Mouse (Mus musculus) spleen, postnatal 14 days (tissue): ENCODE measurements around the gene Xylt1.

Source experiments
- DNase-seq, 2 experiments: peaks; one replicate each; pipeline ENCODE4 v3.0.0; 2021 to 2022; ENCODE audit warnings: low spot score in 2 of 2

Gene Xylt1

GRCm38 (mm10) chr7:117516896-117517295 is 136.1 kb downstream of the Xylt1 start:
- DNase-seq, result no peak

- DNase-seq, result no peak
Measured at GRCm38 (mm10) chr7:117521369-117521768, 140.6 kb downstream of the Xylt1 start.

DNA sequence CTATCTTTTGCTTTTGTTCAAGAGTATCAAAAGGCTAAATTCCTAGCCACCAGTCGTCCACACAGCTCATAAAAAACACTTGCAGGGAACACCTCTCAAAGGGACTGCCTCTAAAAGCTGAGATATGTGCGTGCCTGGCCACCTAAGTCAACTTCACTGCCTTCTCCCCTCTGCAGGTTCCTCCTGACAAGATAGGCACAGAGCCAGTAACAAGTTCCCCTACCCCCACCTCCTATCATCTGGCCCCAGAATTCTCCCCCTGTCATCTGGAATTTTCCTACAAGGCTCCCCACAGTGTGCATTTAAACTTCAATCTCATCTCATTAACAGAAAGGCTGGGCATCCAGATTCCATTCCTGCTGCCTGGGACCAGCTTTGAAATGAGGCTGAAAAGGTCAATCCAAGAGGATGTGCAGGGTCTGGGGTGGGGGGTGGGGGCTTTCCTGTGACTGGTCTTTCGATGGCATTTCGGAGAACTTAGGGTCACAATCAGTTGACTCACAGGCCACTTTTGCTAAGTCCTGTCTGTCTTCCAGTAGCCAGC is 141.4 kb downstream of the Xylt1 start:
- no peak for DNase-seq

DNA sequence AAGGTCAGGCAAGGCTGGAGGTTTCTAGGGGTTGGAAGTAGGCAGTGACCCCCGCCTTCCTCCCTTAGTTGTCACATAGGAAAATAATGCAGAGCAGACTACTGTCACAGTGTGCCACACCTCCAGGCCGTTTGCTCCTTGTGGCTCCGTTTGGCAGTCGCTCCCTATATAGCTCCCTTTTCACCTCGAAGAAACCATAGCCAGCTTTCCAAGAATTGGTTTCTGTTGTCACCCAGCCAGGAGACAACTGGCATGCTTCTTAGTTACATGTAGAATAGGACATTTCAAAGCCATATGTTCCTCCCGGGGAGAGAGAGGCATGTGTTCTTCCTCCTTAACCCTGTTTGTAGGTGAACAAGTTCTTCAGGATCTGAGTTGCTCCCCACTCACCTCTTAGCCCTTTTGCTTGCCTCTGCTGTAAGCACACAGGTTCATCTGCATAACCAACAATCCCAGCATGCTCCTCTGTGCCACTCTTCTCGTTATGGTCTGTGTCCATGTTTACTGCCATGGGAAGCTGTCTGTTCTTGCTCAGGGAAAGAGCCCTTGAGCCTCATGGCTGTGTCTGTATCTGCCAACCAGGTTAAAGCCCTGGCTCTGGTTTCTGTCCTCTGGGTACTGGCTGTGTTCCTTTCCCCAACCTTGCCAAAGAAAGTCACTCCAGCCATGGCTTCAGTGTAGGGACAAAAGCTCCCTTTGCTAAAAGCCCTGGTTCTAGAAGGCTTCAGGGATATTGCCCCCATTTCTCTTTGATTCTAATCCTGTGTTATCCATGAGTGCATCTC is 143.8 kb downstream of the Xylt1 start:
- no peak for DNase-seq

DNA sequence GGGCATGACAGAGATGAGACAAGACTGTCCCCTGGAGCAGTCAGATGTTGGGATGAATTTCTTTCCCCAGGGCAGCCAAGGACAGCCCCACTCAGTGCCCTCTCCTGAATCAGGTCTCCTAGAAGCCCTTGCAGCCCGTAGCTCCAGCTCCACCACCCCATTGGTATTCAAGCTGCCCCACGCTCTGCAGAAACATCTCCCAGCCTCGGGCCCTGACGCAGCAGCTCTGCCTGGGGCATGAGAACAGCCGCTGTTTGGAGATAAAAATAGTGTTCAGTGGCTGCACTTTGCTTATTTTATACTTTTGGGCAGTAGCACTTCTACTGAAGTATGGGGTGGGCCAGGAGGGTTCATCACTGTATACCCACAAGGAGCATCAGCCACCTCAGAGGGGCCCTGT is 144.9 kb downstream of the Xylt1 start:
- no peak for DNase-seq

GRCm38 (mm10) chr7:117526570-117526969 is 145.8 kb downstream of the Xylt1 start:
- DNase-seq, result no peak

- no peak for DNase-seq
Measured at GRCm38 (mm10) chr7:117529787-117530655, 149.2 kb downstream of the Xylt1 start.

GRCm38 (mm10) chr7:117532651-117533050 is 151.9 kb downstream of the Xylt1 start:
- DNase-seq, result no peak

DNA sequence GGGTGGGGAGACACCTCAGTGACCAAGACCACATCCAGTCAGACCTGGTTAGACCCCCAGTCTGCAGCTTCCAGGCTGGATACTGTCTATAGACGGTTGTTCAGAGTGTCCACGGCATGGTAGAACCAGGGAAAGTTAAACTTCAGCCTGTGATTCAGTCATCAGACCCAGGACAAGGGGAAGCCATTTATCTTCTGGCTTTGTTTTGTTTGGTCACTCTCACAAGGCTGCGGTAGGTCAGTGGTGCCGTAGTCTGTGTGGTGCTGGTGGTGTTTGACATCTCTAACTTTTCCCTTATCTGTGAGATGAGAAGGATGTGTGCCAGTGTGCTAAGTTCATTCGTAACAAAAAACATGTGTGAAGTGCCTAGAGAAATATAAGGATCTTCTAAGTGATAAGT is 152.4 kb downstream of the Xylt1 start:
- no peak for DNase-seq

- DNase-seq, result no peak
Measured at GRCm38 (mm10) chr7:117539931-117540330, 159.2 kb downstream of the Xylt1 start.

DNA sequence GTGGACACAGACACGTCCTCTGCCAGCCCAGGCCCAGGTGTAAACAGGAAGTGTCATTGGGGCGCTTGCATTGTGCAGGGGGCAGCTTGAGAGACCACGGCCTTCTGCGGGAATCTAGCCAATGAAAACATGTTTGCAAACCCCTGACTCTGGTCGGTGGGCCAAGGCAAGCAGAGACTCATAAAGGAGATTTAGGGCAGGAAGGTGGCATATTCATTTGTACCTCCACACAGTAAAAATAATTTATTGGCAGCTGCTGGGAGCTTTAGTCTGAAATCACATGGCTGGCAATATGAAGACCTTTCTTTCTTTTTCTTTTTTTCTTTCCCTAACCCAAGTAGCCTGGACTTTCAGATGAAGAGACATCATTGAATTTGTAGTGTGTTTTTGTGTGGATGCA is 159.6 kb downstream of the Xylt1 start:
- no peak for DNase-seq

DNA sequence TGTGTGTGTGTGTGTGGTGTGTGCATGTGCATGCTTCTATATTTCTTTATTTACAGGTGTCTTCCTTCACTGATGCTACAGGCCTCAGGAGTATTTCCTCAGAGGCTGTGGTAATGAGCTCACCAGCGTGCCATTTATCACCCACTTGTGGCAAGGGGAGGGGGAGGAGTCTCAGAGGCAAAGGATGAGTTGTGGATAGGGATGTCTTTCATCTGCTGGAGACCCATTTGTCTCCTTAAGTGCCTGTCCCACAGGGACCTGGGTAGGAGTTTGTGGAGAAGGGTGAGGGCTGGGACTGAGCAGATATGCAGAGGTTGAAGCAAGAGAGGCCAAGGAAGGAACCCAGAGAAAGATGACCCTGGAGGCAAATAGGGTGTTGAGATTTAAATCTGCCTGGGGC is 160.3 kb downstream of the Xylt1 start:
- no peak for DNase-seq

DNA sequence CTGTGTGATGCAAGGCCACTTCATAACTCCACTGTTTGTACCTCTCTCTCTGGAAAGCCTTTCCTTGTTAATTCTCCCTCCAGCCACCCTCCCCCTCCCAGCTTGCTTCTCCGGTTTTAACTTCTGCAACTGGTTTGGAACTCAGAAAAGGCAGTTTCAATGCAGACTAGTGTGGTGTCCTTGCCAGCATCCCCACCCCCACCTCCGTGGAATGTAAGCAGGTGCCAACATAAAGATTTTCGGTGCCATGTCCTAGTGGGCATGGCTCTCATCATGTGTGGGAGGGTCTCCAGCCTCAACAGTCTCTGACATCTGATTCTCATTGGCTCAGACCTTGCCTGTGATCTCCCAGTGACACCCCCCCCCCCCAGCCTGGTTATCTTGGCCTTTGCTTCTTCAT is 160.9 kb downstream of the Xylt1 start:
- DNase-seq, result no peak

- DNase-seq, result no peak
Measured at GRCm38 (mm10) chr7:117543041-117543440, 162.3 kb downstream of the Xylt1 start.

DNA sequence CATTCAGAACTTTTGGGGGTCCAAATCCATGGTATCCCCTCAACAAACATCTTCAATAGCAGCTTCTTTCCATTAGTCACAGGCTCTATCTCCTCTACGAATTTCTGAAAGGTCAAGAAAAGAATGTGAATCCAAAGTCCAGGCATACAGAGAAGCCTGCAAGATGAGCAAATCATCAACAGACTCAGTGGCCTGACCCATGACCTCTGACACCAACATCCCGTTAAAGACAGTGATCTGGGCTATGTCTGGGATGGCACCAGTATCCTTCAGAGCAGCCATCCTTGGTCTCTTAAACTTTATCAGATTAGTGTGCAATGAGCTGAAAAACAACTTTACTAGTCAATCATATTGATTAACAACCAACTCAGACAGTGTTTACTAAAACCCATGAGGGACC is 163.3 kb downstream of the Xylt1 start:
- DNase-seq, result no peak

- DNase-seq, result no peak
Measured at GRCm38 (mm10) chr7:117548301-117548700, 167.5 kb downstream of the Xylt1 start.

DNA sequence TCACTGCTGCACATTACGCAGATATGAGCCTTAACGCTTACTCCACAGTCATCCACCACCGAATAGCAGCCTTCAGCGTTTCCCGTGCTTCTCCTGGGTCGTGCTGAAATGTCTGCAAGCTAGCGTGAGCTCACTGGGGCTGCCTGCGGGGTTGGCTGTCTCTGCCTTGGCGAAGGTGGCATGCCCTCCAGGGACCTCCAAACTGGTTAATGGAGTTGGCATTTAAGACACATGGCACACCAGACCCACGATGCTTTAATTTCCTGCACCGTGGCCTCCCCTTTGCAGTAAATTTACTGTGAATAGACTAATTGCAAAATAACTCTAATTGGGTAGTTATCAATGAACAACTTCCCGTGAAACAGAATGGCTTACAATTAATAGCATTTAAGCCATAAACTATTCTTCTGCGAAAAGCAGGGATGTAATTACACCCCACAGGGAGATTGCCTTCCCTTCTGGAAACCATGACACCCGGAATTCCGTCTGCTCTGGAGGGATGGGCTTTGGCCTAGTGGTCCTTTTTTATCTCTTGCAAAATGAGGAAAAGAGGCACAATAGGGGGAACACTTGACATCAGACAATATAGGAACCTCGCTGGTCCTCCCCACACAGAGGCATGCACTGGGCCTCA is 170.3 kb downstream of the Xylt1 start:
- no peak for DNase-seq

- DNase-seq, result no peak
Measured at GRCm38 (mm10) chr7:117553228-117553627, 172.4 kb downstream of the Xylt1 start.

- DNase-seq, result no peak
Measured at GRCm38 (mm10) chr7:117555735-117556134, 175.0 kb downstream of the Xylt1 start.

- DNase-seq, result no peak
Measured at GRCm38 (mm10) chr7:117558166-117558565, 177.4 kb downstream of the Xylt1 start.

GRCm38 (mm10) chr7:117559051-117559450 is 178.3 kb downstream of the Xylt1 start:
- DNase-seq, result no peak

- DNase-seq, result no peak
Measured at GRCm38 (mm10) chr7:117563939-117564499, 183.2 kb downstream of the Xylt1 start.
